Mouse (Mus musculus) ES-E14 (cell line): ENCODE measurements around the gene Cela3b.

ENCODE experiments used
- HCFC1 ChIP-seq: IDR thresholded peaks from 2 replicates; pipeline ENCODE4 v1.6.1; 2012; ENCODE audit warnings: low read length, inconsistent platforms, borderline replicate concordance; ENCODE audit not compliant: insufficient read depth
- ZC3H11A ChIP-seq: IDR thresholded peaks from 2 replicates; pipeline ENCODE4 v1.6.1; 2012; ENCODE audit warnings: low read depth, mild to moderate bottlenecking, inconsistent platforms, low read length, borderline replicate concordance
- ZNF384 ChIP-seq: IDR thresholded peaks from 2 replicates; pipeline ENCODE4 v1.6.1; 2012; ENCODE audit warnings: low read depth, low read length, inconsistent platforms

DNA sequence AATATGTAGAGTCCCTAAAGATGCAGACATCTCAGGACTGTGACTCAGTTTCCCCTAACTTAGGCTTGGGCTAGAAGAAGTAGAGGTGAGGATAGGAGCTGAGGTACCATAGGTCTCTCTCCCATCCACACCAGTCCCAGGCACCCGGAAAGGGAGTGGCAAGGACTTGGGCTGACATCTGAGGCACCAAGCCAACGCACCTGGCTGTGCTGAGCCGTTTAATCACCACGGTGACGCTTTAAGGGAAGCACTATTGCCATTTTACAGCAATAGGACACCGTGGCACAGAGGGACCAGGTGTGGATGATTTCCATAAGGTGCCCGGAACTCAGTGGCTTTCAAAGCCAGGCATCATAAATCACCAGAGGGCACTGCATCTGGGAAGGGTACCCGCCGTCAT lies 28.0 kb upstream of the Cela3b start:
- TF ChIP-seq ZC3H11A, result no peak
- TF ChIP-seq HCFC1, result no peak
- no peak for TF ChIP-seq ZNF384
